Mouse (Mus musculus): ENCODE results near the gene Mbtps2. TPM values are rescaled to one million over a fixed set of nuclear protein-coding genes. Genes with fewer than 3 reads are reported as not detected.
A peak's percentile ranks its signal among the peaks of the same experiment; 100 is the strongest.

Mbtps2 gene
- total RNA-seq, 2 experiments from 2014 or later = 28.1 to 30.1 TPM

GRCm38 (mm10) chrX:157563794-157564193, 34.7 kb downstream of the Mbtps2 start:
- DNase-seq (ENCODE audit: low spot score in 2 of 2) = no peak
- intact Hi-C loops (cut with DNase I) = no loop called here

DNA sequence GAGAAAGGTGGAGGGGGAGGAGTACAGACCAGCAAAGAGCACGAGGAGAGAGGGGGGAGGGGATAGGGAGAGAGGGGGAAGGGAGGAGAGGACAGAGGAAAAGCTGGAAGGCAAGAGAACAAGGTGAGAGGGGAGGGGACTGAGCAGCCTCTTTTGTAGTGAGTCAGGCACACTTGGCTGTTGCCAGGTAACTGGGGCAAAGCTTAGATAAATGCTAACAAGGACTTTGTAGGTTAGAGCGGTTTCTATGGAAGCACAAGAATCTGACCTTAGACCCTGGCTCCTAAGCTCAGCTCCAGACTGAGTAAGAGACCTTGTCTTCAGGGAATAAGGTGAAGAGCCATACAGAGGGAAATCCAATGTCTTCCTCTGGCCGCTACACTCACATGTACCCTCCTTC, 51.4 kb downstream of the Mbtps2 start:
- DNase-seq (ENCODE audit: low spot score in 2 of 2) = no peak
- intact Hi-C loops (cut with DNase I) = no loop called here

DNA sequence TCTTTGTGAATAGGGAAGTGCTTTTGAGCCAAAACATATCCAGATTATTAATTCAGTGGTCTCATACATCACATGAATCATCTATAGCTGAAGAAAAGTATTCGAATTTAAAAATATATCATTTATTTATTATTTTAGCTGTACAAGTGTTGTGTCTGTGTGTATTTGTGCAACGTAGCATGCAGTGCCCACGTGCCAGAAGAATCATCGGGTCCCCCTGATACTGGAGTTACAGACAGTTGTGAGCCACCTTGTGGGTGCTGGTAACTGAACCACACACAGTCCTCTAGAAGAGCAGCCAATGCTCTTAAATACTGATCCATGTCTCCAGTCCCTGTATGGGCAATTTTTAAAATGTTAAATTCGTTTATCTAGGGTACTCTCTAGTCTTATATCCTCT, 92.1 kb downstream of the Mbtps2 start:
- intact Hi-C loops (cut with DNase I) = no loop called here

DNA sequence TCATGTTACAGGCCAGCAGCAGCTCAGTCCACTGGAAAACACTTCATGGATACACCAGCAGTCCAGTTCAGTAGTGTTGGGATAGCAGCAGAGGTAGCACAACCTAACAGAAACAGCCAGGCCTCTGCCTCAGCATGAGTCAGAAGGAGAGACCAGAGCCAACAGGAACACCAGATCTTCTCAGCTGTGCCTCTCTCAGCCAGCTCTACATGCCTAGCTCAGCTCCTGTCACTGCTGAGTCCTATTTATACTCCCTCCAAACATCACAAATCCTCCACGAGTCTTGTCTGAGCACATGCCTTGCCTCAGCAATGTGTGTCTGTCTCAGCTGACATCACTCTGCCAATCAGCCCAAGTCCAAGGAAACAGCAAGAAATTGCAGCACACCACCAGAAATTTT, 94.0 kb downstream of the Mbtps2 start:
- DNase-seq (ENCODE audit: low spot score in 2 of 2) = no peak
- intact Hi-C loops (cut with DNase I) = no loop called here

More for the DNA sequence above, 92.1 kb downstream of the Mbtps2 start:
- DNase-seq (ENCODE audit: low spot score in 2 of 2) = no peak

GRCm38 (mm10) chrX:157501871-157502270, 96.6 kb downstream of the Mbtps2 start:
- intact Hi-C loops (cut with DNase I) = no loop called here
- no peak for DNase-seq (ENCODE audit: low spot score in 2 of 2)

DNA sequence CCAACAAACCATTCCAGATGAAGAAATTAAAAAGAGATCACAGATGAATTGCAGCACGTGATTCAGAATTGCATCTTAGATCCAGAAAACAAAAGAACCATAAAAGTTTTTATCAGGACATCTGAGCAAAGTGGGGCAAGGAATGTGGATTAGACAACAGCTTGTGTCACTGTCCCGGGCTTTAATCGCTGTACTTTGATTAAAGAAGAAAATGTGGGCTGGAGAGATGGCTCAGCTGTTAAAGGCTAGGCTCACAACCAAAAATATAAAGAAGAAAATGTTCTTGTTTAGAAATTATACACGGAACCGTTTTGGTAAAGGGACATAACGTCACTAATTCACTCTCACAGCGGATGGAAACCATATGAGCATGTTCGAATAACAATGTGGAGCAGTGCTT, 98.5 kb downstream of the Mbtps2 start:
- no peak for DNase-seq (ENCODE audit: low spot score in 2 of 2)
- intact Hi-C loops (cut with DNase I) = no loop called here

DNA sequence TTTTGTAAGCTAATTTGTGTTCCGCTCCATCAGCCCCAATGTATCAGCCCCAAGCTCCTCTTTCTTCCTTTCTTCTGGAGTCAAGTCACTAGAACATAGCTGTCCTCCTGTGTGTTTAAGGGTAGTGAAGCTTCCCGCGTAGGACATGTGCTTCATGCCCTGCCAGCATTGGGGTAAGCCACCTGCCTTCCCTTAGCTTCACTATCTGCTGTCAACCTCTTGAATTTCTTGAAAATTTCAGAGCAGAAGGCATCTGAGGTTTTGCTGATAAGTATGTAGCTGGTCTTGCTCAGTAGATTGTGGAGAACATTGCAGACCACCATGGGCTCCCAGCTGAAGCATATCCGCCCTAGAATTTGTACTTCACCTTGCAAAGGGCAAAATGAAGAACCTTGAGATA, 105.4 kb downstream of the Mbtps2 start:
- intact Hi-C loops (cut with DNase I) = no loop called here

DNA sequence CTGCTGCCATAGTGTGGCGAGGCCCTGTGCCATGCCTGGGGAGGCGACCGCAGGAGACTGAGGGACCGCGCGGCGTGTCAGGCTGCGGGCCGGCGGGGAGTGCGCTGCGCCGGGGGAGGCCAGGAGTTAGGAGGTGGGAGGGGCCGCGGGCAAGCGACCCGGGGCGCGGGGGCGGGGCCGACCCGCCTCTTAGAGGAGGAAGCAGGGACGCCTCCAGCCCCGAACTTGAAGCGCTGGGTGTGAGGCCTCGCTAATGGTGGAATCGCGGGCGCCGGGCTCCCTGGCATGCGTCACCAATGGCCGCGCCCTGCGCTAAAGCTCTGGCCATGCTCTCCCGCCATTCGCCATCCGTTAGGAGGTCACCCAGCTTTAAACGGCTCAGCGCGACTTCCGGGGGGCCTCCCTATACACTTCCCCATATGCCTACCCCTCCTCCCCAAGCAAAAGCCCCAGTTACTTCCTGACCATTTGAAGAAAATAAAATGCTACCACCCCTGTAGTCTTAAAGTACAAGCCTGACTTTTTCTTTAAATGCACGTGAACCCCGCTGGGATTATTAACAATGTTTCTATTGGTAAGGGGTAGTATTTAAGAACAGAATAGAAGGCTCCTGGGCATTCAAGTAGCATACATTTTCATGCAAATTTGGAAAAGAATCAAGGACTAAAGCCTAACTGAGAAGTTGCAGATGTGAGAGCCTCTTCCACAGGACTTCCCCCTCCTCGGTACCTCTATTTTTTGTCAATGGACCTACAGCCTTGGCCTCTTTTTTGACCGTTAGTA, 106.4 kb downstream of the Mbtps2 start, which contains the start of gene Sms:
TSS of gene Sms (minus strand) at position 344 of the 783 bp plus-strand sequence.
- DNase-seq (ENCODE audit: low spot score in 2 of 2) = peak; percentile 15 to 31
- intact Hi-C loops (cut with DNase I) = no loop called here

More for the DNA sequence above, 105.4 kb downstream of the Mbtps2 start:
- DNase-seq (ENCODE audit: low spot score in 2 of 2) = no peak

GRCm38 (mm10) chrX:157491145-157491935, 107.2 kb downstream of the Mbtps2 start:
- DNase-seq (ENCODE audit: low spot score in 2 of 2) = peak; percentile 12 to 22
- intact Hi-C loops (cut with DNase I) = no loop called here

DNA sequence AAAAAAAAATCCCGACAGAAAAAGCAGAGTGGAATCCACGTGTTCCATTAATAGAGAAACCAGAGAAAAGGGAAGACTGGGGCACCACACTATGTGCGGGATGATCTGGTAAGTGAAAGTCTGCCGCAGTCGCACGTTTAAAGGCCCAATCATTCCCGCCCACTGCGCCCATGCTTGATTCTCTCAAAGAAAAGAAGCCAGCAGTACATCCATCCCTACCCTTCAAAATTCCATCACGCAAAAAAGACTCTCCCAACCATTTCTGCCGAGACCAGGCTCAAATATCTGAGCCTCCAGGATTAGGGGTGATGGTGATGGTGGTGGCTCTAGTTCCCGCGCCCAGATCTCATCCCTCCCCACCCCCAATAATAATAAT, 107.8 kb downstream of the Mbtps2 start:
- intact Hi-C loops (cut with DNase I) = no loop called here
- peak in 1 of 2 experiments; percentile 11 for DNase-seq (ENCODE audit: low spot score in 2 of 2)

- intact Hi-C loops (cut with DNase I) = no loop called here
- DNase-seq (ENCODE audit: low spot score in 2 of 2) = no peak
These were observed 108.4 kb downstream of the Mbtps2 start for GRCm38 (mm10) chrX:157489871-157490721.

GRCm38 (mm10) chrX:157488831-157489230, 109.7 kb downstream of the Mbtps2 start:
- intact Hi-C loops (cut with DNase I) = no loop called here
- no peak for DNase-seq (ENCODE audit: low spot score in 2 of 2)

DNA sequence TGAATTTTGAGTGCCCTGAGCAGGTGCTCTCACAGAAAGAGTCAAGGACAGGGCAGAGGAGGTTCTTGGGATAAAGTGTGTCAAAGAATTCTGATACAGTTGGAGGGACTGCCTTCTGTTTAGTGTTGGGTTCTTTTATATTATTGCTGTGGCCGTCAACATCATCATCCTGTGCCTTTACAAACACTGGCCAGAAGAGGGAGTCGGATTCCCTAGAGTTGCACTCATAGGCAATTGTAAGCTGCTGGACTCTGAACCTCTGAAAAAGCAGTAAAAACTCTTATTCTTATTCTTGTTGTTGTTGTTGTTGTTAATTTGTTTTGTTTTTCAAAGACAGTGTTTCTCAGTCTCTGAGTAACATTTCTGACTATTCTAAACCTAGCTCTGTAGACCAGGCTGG, 111.8 kb downstream of the Mbtps2 start:
- DNase-seq (ENCODE audit: low spot score in 2 of 2) = peak; percentile 13 to 27

More for the DNA sequence above, 111.8 kb downstream of the Mbtps2 start:
- intact Hi-C loops (cut with DNase I) = no loop called here

Other genes starting within 250 kb of the Mbtps2 start
- gene Phex, start 183.4 kb downstream of the Mbtps2 start, total RNA-seq (2021) = under 1 TPM; 0.35 to 0.36 TPM
- gene Sms, start 106.4 kb downstream of the Mbtps2 start, total RNA-seq (2021) = 10 to 100 TPM; 69.9 to 72.2 TPM
- under 1 TPM in 1 of 2 experiments, not detected in 1; 0.38 TPM for gene Yy2, start 29.7 kb downstream of the Mbtps2 start, total RNA-seq (2021)
- not detected for gene Smpx, start 100.2 kb upstream of the Mbtps2 start, total RNA-seq (2021)
- gene Klhl34, start 219.7 kb upstream of the Mbtps2 start, total RNA-seq (2021) = not detected